Mouse (Mus musculus): Measurements from ENCODE around the gene Gm20388. TPM values are rescaled to one million over a fixed set of nuclear protein-coding genes. Genes with fewer than 3 reads are reported as not detected.
"Not testable (repeated sequence)": the region's sequence is repeated elsewhere in the genome, so short reads cannot be mapped to it uniquely, and the experiment has no call there.

Gene Gm20388
- total RNA-seq, 2 experiments from 2014 or later = 11.4 to 18.1 TPM

DNA sequence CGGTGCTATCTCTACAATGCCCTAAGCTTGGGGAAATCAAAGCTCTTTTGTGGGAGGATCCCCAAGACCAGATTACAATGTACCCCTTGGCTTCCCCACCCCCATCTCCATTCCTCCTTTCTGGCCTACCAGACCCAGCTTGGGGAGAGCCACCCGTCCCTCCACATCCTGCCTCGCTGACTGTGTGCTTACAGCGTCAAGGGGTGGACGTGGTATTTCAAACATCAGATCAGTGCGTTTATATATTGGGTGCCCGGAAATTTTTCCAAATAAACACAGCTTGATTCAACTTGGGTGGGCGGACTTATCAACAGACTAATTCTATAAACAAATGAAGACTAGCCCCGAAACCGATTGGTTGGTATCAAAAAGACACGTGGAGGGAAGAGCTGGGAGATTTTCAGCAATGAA is 1216.7 kb downstream of the Gm20388 start:
- ATAC-seq (replicated peaks; ENCODE audit: low FRiP score, low TSS enrichment, poor library complexity, severe bottlenecking) = no peak

DNA sequence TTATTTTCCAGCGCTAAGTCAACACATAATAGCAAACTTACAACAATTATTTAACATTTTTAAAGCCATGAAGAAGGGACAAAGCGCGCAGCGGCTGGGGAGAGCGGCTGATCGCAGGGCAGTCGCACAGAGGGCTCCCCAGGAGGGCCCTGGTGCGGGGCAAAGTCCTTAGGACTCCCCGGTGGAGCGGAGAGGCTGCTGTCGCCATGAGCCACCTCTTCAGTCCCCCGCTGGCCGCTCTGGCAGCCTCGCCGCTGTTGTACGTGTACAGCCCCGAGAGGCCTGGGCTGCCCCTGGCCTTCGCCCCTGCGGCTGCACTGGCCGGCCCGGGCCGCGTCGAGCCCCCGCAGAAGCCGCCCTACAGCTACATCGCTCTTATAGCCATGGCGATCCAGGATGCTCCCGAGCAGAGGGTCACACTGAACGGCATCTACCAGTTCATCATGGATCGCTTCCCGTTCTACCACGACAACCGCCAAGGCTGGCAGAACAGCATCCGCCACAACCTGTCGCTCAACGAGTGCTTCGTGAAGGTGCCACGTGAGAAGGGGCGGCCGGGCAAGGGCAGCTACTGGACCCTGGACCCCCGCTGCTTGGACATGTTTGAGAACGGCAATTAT is 1217.2 kb downstream of the Gm20388 start, which contains the start of gene Foxl1:
TSS of gene Foxl1 (plus strand) at position 185 of the 620 bp plus-strand sequence.
- ATAC-seq (replicated peaks; ENCODE audit: low FRiP score, low TSS enrichment, poor library complexity, severe bottlenecking) = no peak

DNA sequence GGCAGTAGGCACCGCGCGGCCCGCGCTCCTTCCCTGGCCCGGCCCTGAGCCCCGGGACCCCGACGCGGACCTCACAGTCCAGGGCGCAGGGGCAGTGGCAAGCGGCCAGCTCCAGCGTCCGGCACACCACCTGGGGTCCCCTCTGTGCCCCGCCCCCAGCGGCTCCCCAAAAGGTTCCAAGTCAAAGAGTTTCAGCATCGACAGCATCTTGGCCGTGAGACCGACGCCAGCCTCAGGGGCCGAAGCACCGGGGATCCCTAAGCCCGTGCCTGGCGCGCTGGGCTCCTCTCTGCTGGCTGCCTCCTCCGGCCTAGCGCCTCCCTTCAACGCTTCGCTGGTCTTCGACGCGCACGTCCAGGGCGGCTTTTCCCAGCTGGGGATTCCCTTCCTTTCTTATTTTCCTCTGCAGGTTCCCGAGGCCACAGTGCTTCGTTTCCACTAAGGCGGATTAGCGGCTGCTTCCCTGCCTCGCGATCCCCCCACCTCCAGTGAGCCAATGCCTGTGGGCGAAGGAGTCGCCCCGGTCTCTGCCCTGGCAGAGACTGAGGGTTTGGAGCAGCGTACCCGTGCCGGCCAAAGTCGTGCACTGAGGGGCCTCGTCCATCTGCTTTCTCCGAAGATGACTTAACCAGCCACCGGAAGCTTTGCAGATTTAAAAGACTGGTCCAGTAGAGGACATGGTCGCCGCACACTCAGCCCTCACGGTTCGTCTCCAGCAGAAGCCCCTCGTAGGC is 1218.1 kb downstream of the Gm20388 start:
- ATAC-seq (replicated peaks; ENCODE audit: low FRiP score, low TSS enrichment, poor library complexity, severe bottlenecking) = no peak

DNA sequence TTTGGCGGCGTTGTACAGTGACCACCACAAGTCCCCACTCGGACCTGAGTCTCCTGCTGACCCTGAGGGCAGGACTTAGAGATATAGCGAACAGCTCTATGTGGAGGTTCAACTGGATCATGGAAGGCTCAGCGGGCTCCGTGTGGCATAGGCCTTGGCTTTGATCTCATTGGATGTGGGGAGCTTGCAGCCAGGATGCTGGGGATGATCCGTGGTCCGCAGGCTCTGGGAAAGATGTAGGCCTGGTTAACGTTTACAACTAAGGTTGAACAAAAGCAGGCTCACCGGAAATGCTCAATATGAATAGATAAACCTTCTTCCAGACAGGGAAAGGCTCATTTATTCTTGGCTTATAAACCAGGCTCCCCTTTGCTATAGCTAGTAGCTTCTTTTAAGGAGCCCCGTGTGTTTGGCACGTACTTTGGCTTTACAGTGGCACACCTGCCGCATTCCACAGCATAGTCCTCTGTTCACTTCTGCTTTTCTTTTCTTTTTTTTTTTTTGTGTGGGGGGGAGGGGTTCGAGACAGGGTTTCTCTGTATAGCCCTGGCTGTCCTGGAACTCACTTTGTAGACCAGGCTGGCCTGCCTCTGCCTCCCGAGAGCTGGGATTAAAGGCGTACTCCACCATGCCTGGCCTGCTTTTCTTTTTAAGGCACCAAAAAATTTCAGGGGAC is 1218.8 kb downstream of the Gm20388 start:
- ATAC-seq (replicated peaks; ENCODE audit: low FRiP score, low TSS enrichment, poor library complexity, severe bottlenecking) = no peak

DNA sequence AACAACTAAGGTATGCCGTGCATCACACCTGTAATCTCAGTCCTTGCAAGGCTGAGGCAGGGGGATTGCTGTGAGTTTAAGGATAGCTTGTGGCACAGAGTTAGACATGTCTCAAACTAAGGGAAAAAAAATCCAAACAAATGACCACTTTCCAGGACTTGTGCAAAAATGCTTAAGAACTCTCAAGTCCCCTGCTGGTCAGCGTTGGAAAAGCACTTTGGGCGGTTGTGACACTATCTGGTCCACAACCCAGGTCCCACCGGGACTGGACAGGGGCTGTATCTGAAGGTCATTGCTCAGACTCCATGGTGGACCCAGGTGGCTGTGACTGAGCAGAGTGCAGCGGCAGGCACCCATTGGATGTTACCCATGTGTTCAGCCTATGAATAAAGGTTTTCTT is 1219.9 kb downstream of the Gm20388 start:
- no peak for ATAC-seq (replicated peaks; ENCODE audit: low FRiP score, low TSS enrichment, poor library complexity, severe bottlenecking)

DNA sequence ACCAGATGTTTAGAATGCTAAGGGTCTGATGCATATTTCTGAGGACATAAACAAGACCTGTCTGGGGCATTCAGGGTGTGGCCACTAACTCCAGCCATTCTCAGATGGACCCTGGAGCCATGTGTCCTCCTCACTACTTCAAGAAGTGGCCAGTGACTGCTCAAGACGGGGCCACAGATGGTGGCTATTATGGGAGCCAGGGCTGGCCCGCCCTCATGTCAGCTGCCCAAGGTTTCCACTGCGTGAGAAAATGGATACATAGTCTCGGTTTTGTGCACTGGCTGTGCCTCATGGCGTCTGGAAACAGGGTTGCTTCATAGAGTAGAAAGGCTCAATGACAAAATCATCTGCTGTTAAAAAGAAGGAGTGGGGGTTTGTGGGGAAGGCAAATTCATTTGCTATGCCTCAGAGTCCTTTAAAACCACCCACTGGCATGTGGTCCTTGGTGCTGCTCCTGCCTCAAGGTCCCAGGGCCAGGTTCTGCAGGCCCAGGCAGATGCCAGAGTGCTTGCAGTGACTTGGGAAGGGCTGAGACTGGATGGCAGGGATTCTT is 1222.4 kb downstream of the Gm20388 start:
- no peak for ATAC-seq (replicated peaks; ENCODE audit: low FRiP score, low TSS enrichment, poor library complexity, severe bottlenecking)

DNA sequence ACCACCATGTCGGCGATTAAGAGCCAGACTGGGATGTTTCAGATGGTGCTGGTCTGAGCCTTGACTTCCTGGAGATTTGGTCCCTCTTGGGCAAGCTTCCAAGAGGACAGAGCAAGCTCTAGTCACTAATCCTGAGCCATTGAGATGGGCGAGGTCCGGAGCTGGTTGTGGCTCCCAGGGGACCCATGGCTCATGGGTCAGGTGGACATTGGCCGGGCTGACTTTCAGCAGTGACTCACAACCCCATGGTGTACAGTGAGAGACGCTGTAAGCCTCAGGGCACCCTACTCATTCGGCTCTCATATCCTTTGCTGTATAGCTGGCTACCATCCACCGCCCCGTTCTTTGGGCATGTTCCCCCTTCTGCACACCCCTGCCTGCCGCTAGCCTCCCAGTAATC is 1223.5 kb downstream of the Gm20388 start:
- no peak for ATAC-seq (replicated peaks; ENCODE audit: low FRiP score, low TSS enrichment, poor library complexity, severe bottlenecking)

DNA sequence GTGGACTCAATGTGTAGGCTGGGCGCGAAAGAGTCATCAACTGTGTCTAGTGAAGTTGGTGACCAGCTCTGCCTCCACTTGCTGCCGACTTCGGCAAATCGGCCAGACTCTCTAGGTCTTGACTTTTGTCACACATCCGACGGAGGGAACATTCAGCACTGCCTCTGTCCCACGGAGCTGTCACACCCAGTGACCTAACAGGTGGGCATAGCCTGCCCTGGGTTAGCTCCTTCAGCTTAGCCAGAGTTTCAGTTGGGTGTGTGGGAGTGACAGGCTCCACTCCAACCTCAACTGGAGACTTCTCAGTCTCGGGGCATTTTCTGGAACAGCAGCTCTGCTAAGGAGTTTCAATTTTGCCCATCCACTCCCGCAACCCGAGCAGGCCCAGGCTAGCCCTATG is 1223.9 kb downstream of the Gm20388 start:
- ATAC-seq (replicated peaks; ENCODE audit: low FRiP score, low TSS enrichment, poor library complexity, severe bottlenecking) = no peak

DNA sequence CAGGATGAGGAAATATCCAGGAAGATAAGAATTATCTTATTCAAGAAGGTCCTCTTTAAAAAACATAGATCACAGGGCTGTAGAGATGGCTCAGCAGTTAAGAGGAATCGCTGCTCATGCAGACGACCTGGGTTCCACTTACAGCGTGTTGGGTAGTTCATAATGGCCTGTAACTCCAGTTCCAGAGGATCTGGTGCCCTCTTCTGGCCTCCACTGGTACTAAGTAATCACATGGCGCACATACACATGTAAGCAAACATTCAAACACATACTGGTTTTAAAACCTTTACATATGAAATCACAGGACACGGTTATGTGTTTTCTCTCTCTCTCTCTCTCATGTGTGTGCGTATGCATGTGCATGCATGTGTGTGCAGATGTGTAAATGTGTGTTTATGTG is 1226.2 kb downstream of the Gm20388 start:
- ATAC-seq (replicated peaks; ENCODE audit: low FRiP score, low TSS enrichment, poor library complexity, severe bottlenecking) = no peak

DNA sequence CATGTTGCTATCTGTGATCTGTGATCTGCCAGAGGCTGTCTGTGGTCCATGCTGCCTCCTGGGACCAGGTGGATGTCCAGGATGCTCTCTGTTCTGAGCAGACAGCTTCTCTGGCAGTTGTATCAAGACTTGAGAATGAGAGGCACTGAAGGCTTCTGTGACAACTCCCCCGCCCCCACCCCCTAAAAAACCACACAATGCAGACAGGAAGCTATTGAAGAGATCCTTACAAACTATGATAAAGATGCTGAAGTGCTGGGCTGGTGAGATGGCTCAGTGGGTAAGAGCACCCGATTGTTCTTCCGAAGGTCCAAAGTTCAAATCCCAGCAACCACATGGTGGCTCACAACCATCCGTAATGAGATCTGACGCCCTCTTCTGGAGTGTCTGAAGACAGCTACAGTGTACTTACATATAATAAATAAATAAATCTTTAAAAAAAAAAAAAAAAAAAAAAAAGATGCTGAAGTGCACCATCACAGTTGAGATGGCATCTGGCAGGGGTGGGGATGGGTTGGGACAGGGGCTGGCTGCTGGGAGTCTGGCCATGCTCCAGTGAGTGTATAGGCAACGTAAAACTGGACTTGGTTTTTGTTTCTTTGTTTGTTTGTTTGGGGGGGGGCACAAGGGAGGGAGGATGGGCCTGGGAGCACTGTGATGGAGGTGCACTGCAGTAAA is 1235.0 kb downstream of the Gm20388 start:
- not testable (repeated sequence) for ATAC-seq (replicated peaks; ENCODE audit: low FRiP score, low TSS enrichment, poor library complexity, severe bottlenecking)

DNA sequence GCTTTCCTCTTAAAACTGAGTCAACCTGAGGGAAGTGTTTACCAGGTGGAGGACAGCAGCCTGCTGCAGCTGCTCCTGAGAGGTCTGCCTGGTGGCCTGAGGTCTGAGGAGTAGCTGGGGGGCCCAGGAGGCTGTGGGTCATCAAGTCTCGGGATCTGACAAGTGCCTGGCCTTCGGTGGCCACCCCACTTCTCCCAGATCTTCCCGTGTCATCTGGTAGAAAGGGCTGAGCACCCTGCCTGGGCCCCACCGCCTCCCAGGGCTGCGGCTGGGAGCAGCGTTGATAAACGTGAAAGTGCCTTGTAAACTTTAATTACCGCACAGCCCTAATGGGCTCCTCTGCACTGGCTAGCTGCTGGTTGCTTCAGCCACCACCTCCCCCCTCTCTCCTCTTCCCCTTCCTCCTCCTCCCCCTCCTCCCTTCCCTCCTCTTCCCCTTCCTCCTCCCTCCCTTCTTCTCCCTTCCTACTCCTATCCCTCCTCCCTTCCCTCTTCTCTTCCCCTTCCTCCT is 1238.0 kb downstream of the Gm20388 start:
- ATAC-seq (replicated peaks; ENCODE audit: low FRiP score, low TSS enrichment, poor library complexity, severe bottlenecking) = no peak

DNA sequence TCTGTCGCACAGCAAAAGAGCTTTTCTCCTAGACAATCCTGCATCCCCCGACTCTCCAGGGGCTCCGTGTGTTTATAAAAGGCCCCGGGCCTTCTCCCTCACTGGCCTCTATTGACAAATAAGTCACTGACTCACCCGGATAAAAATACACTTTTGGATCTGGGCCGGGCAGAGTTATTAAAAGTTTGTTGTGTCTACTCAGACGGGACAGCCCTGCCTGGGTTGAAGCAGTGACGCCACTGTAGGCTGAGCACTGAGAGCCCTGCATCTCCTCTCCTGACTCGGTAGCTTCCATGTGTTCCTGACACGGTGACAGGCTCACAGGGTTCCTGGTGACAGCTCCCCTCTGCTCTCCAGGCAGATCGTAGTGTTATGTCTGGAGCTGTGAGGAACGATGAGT is 1241.8 kb downstream of the Gm20388 start:
- ATAC-seq (replicated peaks; ENCODE audit: low FRiP score, low TSS enrichment, poor library complexity, severe bottlenecking) = no peak

DNA sequence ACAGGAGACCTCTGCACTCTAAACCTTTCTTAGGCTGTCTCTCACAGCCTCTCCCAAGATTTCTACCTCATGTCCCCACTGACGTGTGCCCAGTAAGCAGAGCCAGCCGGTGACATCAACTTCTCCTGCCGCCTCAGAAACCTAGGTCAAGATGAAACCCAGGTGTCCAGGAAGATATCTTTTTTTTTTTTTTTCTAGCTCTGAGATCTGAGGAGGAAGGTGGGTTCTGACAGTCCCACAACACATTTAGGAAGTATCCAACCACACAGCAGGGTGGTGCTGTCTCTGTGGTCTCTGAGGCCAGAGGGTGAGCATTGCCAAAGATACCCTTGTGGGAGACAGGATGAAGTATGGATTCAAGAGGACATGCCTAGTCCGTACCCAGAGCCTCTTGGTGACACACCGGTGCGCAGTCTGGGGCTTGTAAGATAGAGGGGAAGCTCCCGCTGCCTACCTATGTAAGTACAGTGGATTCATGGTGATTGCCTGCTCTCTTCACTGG is 1246.4 kb downstream of the Gm20388 start:
- ATAC-seq (replicated peaks; ENCODE audit: low FRiP score, low TSS enrichment, poor library complexity, severe bottlenecking) = no peak

DNA sequence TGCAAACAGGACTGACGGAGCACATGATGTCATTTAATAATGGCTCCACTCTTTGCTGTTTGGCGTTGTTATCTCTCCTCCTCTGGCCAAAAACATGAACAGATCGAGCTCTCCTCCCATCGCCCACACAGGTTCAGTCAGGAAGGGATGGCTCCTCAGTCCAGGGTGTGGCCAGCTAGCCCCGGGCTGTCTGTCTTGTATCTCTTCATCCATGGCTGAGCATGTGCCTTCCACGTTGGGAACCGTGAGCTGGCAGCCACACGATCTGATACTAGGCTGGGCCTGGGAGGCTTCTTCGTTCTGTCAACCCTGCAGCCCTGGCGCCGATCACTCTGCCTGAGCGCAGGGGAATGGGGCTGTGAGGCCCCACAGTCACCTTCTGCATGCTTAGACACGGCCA is 1248.2 kb downstream of the Gm20388 start:
- 0 out of 2 replicates have a peak, but pooled peaks have one; percentile 15 for ATAC-seq (replicated peaks; ENCODE audit: low FRiP score, low TSS enrichment, poor library complexity, severe bottlenecking)

DNA sequence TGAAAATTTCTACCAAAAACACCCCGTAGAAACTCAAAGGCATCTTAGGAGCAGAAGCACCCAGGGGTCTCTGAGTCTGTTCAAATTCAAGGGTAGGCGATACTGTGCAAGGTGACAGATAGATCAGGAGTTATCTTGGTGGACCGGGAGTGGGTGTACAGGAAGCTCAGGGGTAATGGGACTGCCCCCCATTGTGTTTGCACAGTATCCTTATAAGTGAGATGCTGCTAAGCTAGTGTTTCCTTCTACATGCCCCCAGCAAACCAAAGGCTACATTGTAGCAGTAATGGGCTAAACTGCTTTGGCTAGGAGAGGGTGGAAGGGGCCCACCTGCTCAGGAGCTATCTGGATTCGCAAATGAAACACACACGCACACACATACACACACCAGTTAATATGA is 1250.8 kb downstream of the Gm20388 start:
- ATAC-seq (replicated peaks; ENCODE audit: low FRiP score, low TSS enrichment, poor library complexity, severe bottlenecking) = no peak

DNA sequence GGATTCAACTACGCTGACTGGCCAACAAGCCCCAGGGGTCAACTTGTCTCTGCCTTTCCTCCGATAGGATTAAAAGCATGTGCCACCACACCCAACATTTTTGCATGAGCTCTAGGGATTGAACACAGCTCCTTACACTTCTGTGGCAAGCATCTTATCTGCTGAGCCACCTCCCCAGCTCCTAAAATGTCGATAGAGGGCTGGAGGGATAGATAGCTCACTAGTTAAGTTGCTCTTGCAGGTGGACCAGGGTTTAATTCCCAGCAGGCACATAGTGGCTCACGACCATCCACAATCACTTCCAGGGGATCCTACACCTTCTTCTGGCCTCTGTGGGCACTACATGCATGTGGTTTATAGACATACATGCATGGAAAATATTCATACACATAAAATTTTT is 1251.8 kb downstream of the Gm20388 start:
- ATAC-seq (replicated peaks; ENCODE audit: low FRiP score, low TSS enrichment, poor library complexity, severe bottlenecking) = 0 out of 2 replicates have a peak, but pooled peaks have one; percentile 23

DNA sequence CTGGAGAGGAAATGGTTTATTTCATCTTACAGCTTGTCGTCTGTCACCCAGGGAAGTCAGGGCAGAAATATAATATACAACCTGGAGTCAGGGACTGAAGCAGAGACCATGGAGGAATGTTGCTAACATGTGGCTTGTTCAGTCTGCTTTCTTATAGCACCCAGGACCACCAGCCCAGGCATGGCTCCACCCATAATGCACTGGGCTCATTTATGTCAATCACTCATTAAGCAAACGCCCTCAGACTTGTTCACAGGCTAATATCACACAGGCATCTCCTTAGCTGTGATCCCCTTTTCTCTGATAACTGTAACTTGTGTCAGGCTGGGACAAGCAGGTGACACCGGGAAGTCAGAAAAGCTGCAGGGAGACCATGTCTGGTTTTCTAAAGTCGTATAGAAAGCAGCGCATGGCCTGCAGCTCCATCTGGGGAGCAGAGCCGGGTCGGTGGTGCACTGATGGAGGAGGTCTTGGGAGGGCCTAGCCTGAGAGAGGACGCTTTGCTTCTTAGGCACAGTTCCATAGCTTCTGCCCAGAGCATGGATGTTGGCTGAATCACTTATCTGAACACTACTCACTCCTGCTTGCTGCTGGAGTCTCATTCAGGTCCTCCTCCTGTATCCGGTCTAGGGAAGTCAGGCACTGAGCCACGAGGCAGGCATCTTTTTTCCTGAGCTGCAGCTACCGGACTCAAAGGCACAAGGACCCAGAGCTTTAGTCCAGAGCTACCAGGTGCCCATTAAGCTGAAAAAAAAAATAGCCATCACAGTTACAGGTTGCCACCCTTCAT is 1252.5 kb downstream of the Gm20388 start:
- no peak for ATAC-seq (replicated peaks; ENCODE audit: low FRiP score, low TSS enrichment, poor library complexity, severe bottlenecking)

DNA sequence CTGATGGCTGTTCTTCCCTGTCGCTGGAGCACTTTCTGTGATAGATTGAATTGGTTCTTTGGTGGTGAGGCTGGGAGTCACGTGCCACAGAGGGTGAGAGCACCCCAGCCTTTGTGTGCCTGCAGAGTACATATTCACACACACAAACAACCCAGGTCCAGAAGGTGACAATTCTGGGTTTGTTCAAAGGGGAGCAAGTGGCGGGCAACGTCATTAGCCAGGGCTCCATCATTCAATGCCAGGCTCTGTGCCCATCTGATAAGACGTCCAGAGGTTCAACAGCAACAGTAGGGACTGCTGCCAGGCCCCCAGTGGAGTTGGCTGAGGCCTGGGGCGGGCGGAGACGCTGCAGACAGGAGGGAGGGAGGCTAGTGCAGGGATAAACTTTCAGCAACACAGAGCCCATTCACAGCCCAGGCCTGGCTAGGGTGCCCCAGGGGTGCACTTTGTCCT is 1253.4 kb downstream of the Gm20388 start:
- peak; percentile 82 for ATAC-seq (replicated peaks; ENCODE audit: low FRiP score, low TSS enrichment, poor library complexity, severe bottlenecking)

DNA sequence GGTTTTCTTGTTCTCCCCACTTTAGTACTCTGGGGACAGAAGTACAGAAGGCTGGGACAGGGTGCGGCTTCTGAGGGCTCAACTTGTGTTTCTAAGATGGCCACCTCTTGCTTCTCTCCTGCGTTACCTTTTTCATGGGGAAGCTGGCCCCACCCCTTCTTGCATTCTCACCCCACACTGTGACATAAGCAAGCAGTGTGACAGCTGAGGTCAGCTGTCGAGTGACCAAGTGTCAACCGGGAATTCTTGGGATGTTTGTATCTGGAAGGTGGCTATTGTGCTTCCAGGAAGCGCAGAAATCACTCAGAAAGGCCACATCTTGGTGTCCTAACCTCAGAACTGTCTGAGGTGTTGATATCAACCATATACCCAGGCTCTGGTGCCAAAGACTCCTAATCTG is 1257.4 kb downstream of the Gm20388 start:
- ATAC-seq (replicated peaks; ENCODE audit: low FRiP score, low TSS enrichment, poor library complexity, severe bottlenecking) = no peak

Data from megakaryocyte-erythroid progenitor cell, adult 5-6 weeks (primary cell).